Mouse (Mus musculus): ENCODE data around the gene Efcab12.
"Not testable (repeated sequence)": the region's sequence is repeated elsewhere in the genome, so short reads cannot be mapped to it uniquely, and the experiment has no call there.

GRCm38 (mm10) chr6:115867157-115867556 is 28.9 kb upstream of the Efcab12 start:
- not testable (repeated sequence) for TF ChIP-seq CTCF (IDR thresholded peaks at IDR 0.05; ENCODE audit: borderline replicate concordance, extremely low read depth, insufficient read depth, insufficient read length); POLR2A (IDR thresholded peaks at IDR 0.05; ENCODE audit: borderline replicate concordance, extremely low read depth, insufficient read depth, insufficient read length, poor library complexity, severe bottlenecking)
